Mouse (Mus musculus): ENCODE measurements around the gene 2310034G01Rik.

The 2310034G01Rik gene

GRCm38 (mm10) chr19:46315752-46316610 is 34.1 kb downstream of the 2310034G01Rik start:
- ChIA-PET POLR2A (interaction anchor here in 2 of 4 experiments (0.7 to 3.8 kb wide), 7 partner anchors 10 to 73 kb away, joined by 3 to 16 read pairs (median 7); partner anchors contain the start of genes Fbxl15 (in 2 of the 2) and Nfkb2 (in 2 of the 2)), CTCF (interaction anchor here in 3 of 4 experiments (0.6 to 1.7 kb wide), 4 partner anchors 12 to 504 kb away, joined by 3 to 8 read pairs (median 3); partner anchors contain the start of gene Nfkb2 (in 2 of the 3))

- ChIA-PET POLR2A (interaction anchor here (0.6 to 3.8 kb wide), 13 partner anchors 10 to 195 kb away, joined by 3 to 16 read pairs (median 4); partner anchors contain the start of genes Fbxl15 (in 3 of the 4), Nfkb2 (in 2 of the 4) and Sufu (in 1 of the 4)), CTCF (interaction anchor here (0.6 to 1.9 kb wide), 9 partner anchors 9 to 503 kb away, joined by 3 to 11 read pairs (median 3); partner anchors contain the start of genes Nfkb2 (in 2 of the 4) and Elovl3 (in 1 of the 4))
Measured at GRCm38 (mm10) chr19:46314872-46315742, 35.0 kb downstream of the 2310034G01Rik start.

- CTCF ChIA-PET: interaction anchor here in 2 of 4 experiments (0.6 to 1.9 kb wide), 8 partner anchors 8 to 568 kb away, joined by 3 to 11 read pairs (median 3); partner anchors contain the start of genes Nfkb2 (in 2 of the 2) and Elovl3 (in 1 of the 2)
- POLR2A ChIA-PET: interaction anchor here in 3 of 4 experiments (0.5 to 3.8 kb wide), 13 partner anchors 9 to 1000 kb away, joined by 3 to 16 read pairs (median 4); partner anchors contain the start of genes Fbxl15 (in 3 of the 3), Nfkb2 (in 2 of the 3) and Sufu (in 2 of the 3)
Measured at GRCm38 (mm10) chr19:46314151-46314601, 35.9 kb downstream of the 2310034G01Rik start.

GRCm38 (mm10) chr19:46313591-46313990 is 36.5 kb downstream of the 2310034G01Rik start:
- POLR2A ChIA-PET: interaction anchor here in 2 of 4 experiments (0.7 to 3.8 kb wide), 8 partner anchors 8 to 83 kb away, joined by 3 to 16 read pairs (median 9); partner anchors contain the start of genes Fbxl15 (in 2 of the 2), Nfkb2 (in 2 of the 2) and Sufu (in 2 of the 2)

GRCm38 (mm10) chr19:46313116-46313515 is 37.0 kb downstream of the 2310034G01Rik start:
- POLR2A ChIA-PET: interaction anchor here in 1 of 4 experiments (1.0 to 2.2 kb wide), 5 partner anchors 9 to 257 kb away, joined by 3 to 14 read pairs (median 4); partner anchors contain the start of genes Fbxl15 and Sufu
- CTCF ChIA-PET: interaction anchor here in 1 of 4 experiments (0.6 to 1.3 kb wide), 2 partner anchors 72 to 177 kb away, joined by 3 read pairs; no protein-coding TSS in a partner anchor

More at GRCm38 (mm10) chr19:46313591-46313990, 36.5 kb downstream of the 2310034G01Rik start:
- CTCF ChIA-PET: interaction anchor here in 2 of 4 experiments (0.6 to 1.9 kb wide), 5 partner anchors 7 to 567 kb away, joined by 3 to 11 read pairs (median 3); partner anchors contain the start of gene Nfkb2 (in 1 of the 2)

GRCm38 (mm10) chr19:46312566-46312965 is 37.5 kb downstream of the 2310034G01Rik start:
- CTCF ChIA-PET: interaction anchor here in 1 of 4 experiments (1.3 kb wide), 1 partner anchor 176 kb away, joined by 3 read pairs; no protein-coding TSS in a partner anchor
- POLR2A ChIA-PET: interaction anchor here in 1 of 4 experiments (1.0 to 1.6 kb wide), 4 partner anchors 10 to 257 kb away, joined by 3 to 9 read pairs (median 4); partner anchors contain the start of gene Sufu

GRCm38 (mm10) chr19:46311341-46311740 is 38.8 kb downstream of the 2310034G01Rik start:
- POLR2A ChIA-PET: interaction anchor here in 1 of 4 experiments (0.6 kb wide), 1 partner anchor 492 kb away, joined by 3 read pairs; no protein-coding TSS in a partner anchor
- CTCF ChIA-PET: no interaction called here

GRCm38 (mm10) chr19:46310312-46310865 is 39.7 kb downstream of the 2310034G01Rik start:
- POLR2A ChIA-PET: interaction anchor here in 1 of 4 experiments (0.5 to 1.5 kb wide), 3 partner anchors 8 to 191 kb away, joined by 3 to 6 read pairs (median 5); no protein-coding TSS in a partner anchor
- CTCF ChIA-PET: interaction anchor here (0.5 to 2.6 kb wide), 15 partner anchors 8 to 645 kb away, joined by 3 to 19 read pairs (median 4); partner anchors contain the start of genes Fbxl15 (in 2 of the 4) and Pitx3 (in 1 of the 4)

GRCm38 (mm10) chr19:46309651-46310305 is 40.3 kb downstream of the 2310034G01Rik start:
- ChIA-PET POLR2A (interaction anchor here in 3 of 4 experiments (0.5 to 1.6 kb wide), 10 partner anchors 8 to 321 kb away, joined by 3 to 6 read pairs (median 3); partner anchors contain the start of genes Pitx3 (in 1 of the 3) and Sufu (in 1 of the 3)), CTCF (interaction anchor here (0.5 to 2.6 kb wide), 30 partner anchors 8 to 504 kb away, joined by 3 to 19 read pairs (median 4); partner anchors contain the start of genes Fbxl15 (in 3 of the 4) and Pitx3 (in 1 of the 4))

GRCm38 (mm10) chr19:46308706-46309435 is 41.2 kb downstream of the 2310034G01Rik start:
- POLR2A ChIA-PET: interaction anchor here in 3 of 4 experiments (0.5 to 1.6 kb wide), 11 partner anchors 9 to 800 kb away, joined by 3 to 6 read pairs (median 3); partner anchors contain the start of genes Pitx3 (in 1 of the 3) and Sufu (in 1 of the 3)
- CTCF ChIA-PET: interaction anchor here (0.5 to 2.6 kb wide), 39 partner anchors 9 to 524 kb away, joined by 3 to 19 read pairs (median 4); partner anchors contain the start of genes Fbxl15 (in 3 of the 4), Arl3 (in 1 of the 4), Elovl3 (in 1 of the 4) and Nolc1 (in 1 of the 4)

- ChIA-PET CTCF (interaction anchor here (0.6 to 2.6 kb wide), 20 partner anchors 11 to 290 kb away, joined by 3 to 19 read pairs (median 4); partner anchors contain the start of genes Fbxl15 (in 2 of the 4), Arl3 (in 1 of the 4), Elovl3 (in 1 of the 4) and Nolc1 (in 1 of the 4)), POLR2A (interaction anchor here in 3 of 4 experiments (0.5 to 1.6 kb wide), 7 partner anchors 20 to 799 kb away, joined by 3 read pairs; partner anchors contain the start of genes Pitx3 (in 1 of the 3) and Sufu (in 1 of the 3))
Measured at GRCm38 (mm10) chr19:46308303-46308702, 41.8 kb downstream of the 2310034G01Rik start.

- POLR2A ChIA-PET: interaction anchor here in 2 of 4 experiments (0.6 to 1.5 kb wide), 4 partner anchors 21 to 195 kb away, joined by 3 to 7 read pairs (median 3); partner anchors contain the start of gene Fbxl15 (in 1 of the 2)
- CTCF ChIA-PET: interaction anchor here in 1 of 4 experiments (0.5 kb wide), 1 partner anchor 175 kb away, joined by 3 read pairs; no protein-coding TSS in a partner anchor
Measured at GRCm38 (mm10) chr19:46307781-46308180, 42.3 kb downstream of the 2310034G01Rik start.

- CTCF ChIA-PET: interaction anchor here in 3 of 4 experiments (0.5 to 0.9 kb wide), 3 partner anchors 7 to 337 kb away, joined by 3 read pairs; no protein-coding TSS in a partner anchor
- POLR2A ChIA-PET: interaction anchor here in 2 of 4 experiments (0.5 to 3.2 kb wide), 6 partner anchors 9 to 196 kb away, joined by 3 to 16 read pairs (median 3); partner anchors contain the start of gene Fbxl15 (in 1 of the 2)
Measured at GRCm38 (mm10) chr19:46306751-46307289, 43.3 kb downstream of the 2310034G01Rik start.

GRCm38 (mm10) chr19:46306268-46306610 is 43.9 kb downstream of the 2310034G01Rik start:
- ChIA-PET CTCF (interaction anchor here in 3 of 4 experiments (0.6 to 0.9 kb wide), 4 partner anchors 8 to 165 kb away, joined by 3 to 14 read pairs (median 3); no protein-coding TSS in a partner anchor), POLR2A (interaction anchor here in 2 of 4 experiments (0.6 to 3.2 kb wide), 3 partner anchors 9 to 98 kb away, joined by 3 to 16 read pairs (median 7); no protein-coding TSS in a partner anchor)

Measured in embryonic stem cell, embryonic (primary cell).